Mouse (Mus musculus) T-cell, adult 2 months (primary cell): Measurements from ENCODE around the gene Eef1akmt3.
"Not testable (repeated sequence)": the region's sequence is repeated elsewhere in the genome, so short reads cannot be mapped to it uniquely, and the experiment has no call there.

Source experiments
- DNase-seq: peaks from one replicate; pipeline ENCODE4 v3.0.0; 2022; ENCODE audit warnings: low spot score

Eef1akmt3 gene

GRCm38 (mm10) chr10:127041274-127041766 is at the start of gene Eef1akmt3, which contains the start of gene Mettl1:
Eef1akmt3 (minus strand) TSS chr10:127041513.
Mettl1 (plus strand) TSS chr10:127041414.
- no peak for DNase-seq

- DNase-seq = no peak
These were observed 49.5 kb upstream of the Eef1akmt3 start for GRCm38 (mm10) chr10:127090560-127091411.

- DNase-seq = no peak
These were observed 44.3 kb upstream of the Eef1akmt3 start for GRCm38 (mm10) chr10:127085633-127086032.

- DNase-seq = no peak
These were observed 43.7 kb upstream of the Eef1akmt3 start for GRCm38 (mm10) chr10:127085052-127085451.

- DNase-seq = no peak
These were observed 42.6 kb upstream of the Eef1akmt3 start for GRCm38 (mm10) chr10:127083915-127084306.

GRCm38 (mm10) chr10:127083292-127083914 is 42.1 kb upstream of the Eef1akmt3 start:
- DNase-seq = no peak

GRCm38 (mm10) chr10:127081996-127082620 is 40.8 kb upstream of the Eef1akmt3 start:
- DNase-seq = no peak

GRCm38 (mm10) chr10:127080901-127081780 is 39.8 kb upstream of the Eef1akmt3 start:
- DNase-seq = no peak

- no peak for DNase-seq
These were observed 38.5 kb upstream of the Eef1akmt3 start for GRCm38 (mm10) chr10:127079665-127080391.

- DNase-seq = no peak
These were observed 37.6 kb upstream of the Eef1akmt3 start for GRCm38 (mm10) chr10:127078677-127079575.

- DNase-seq = no peak
These were observed 36.8 kb upstream of the Eef1akmt3 start for GRCm38 (mm10) chr10:127078001-127078676.

- no peak for DNase-seq
These were observed 36.2 kb upstream of the Eef1akmt3 start for GRCm38 (mm10) chr10:127077515-127077914.

GRCm38 (mm10) chr10:127076082-127076481 is 34.8 kb upstream of the Eef1akmt3 start:
- DNase-seq = peak; percentile 85

- no peak for DNase-seq
These were observed 34.3 kb upstream of the Eef1akmt3 start for GRCm38 (mm10) chr10:127075651-127076050.

GRCm38 (mm10) chr10:127075080-127075479 is 33.8 kb upstream of the Eef1akmt3 start, which contains the start of gene Agap2:
Agap2 (plus strand) TSS chr10:127075284.
- peak; percentile 86 for DNase-seq

GRCm38 (mm10) chr10:127073981-127074380 is 32.7 kb upstream of the Eef1akmt3 start:
- no peak for DNase-seq

GRCm38 (mm10) chr10:127072969-127073368 is 31.7 kb upstream of the Eef1akmt3 start:
- not testable (repeated sequence) for DNase-seq

GRCm38 (mm10) chr10:127072270-127072669 is 31.0 kb upstream of the Eef1akmt3 start:
- DNase-seq = not testable (repeated sequence)

GRCm38 (mm10) chr10:127071203-127071602 is 29.9 kb upstream of the Eef1akmt3 start:
- DNase-seq = no peak
